Mouse (Mus musculus): ENCODE measurements at regions not wholly inside any gene's neighbourhood (a gene's known extent, or its start where the extent isn't known, plus 50 kb on each side); places are given as distances from the start of the nearest gene placed in this dataset.

DNA sequence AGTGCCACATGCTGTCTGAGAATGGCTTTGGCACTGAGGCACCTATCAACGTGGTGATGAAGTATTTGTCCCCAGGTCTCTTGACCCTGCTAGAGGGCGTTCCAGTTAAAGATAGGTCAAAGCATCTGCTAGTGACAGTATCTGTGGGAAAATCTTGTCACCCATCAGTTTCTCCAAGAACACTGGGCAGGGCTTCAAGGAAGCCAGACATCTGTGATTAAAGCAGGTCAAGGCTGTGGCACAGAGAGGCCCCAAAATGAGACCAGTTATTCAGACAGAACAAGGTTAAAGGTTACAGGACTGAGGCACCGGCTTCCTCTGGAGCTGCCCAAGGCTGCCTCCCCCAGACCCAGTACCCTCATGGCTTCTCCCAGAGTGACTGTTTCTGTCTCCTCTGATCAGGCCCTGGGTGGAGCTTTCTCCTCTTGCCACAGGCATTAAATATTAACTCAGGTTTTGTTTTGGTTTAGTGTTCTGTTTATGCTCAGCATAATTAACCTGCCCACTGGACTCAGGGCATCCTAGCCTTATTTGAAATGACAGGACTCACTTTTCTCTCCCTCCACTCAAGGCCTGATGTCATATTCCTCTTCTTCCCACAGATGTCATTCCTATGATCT lies 128.6 kb downstream of the Tmem17 start:
- TF ChIP-seq POLR2A (IDR thresholded peaks at IDR 0.05; ENCODE audit: borderline replicate concordance, extremely low read depth, insufficient read depth, insufficient read length, poor library complexity, severe bottlenecking) (no peak), CTCF (IDR thresholded peaks at IDR 0.05; ENCODE audit: borderline replicate concordance, extremely low read depth, insufficient read depth, insufficient read length) (no peak)

Measured in brain, embryonic 14.5 days (tissue).